Mouse (Mus musculus) 416B (cell line): ENCODE results near the gene Ildr1.

Source experiments
- DNase-seq: peaks from one replicate; pipeline ENCODE4 v3.0.0; 2011; ENCODE audit warnings: low read depth

Gene Ildr1

GRCm38 (mm10) chr16:36771703-36772102 is 77.9 kb downstream of the Ildr1 start:
- DNase-seq, result no peak

- no peak for DNase-seq
Measured at GRCm38 (mm10) chr16:36772996-36773395, 79.2 kb downstream of the Ildr1 start.

GRCm38 (mm10) chr16:36775658-36776057 is 81.9 kb downstream of the Ildr1 start:
- DNase-seq, result no peak
